ENCODE assay signal across 8 mouse cellular contexts in the genomic region with DNA sequence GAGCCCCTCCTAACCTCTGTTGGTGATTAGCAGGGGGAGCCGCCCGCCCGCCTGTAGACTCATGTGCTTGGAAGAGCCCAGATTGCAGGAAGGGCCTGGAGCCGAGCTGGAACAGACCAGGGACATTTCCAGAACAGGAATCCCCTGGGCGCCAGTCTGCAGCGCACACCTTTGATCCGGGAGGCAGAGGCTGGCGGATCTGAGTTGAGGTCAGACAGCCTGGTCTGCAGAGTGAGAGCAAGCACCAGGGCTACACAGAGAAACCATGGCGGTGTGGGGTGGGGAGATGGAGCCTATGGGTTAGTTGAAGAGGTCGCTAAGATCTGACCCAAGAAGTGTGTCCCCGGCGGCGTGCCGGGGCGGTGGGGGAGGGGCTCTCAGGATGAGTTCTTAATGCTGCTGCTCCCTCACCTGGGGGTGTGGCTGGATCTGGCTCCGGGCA. TPM values are rescaled to one million over a fixed set of nuclear protein-coding genes. Genes with fewer than 3 reads are reported as not detected.
DNase-seq lines count a peak whose midpoint lies in the region; ATAC-seq and TF ChIP-seq lines count a peak whose summit lies in the region.

No protein-coding gene starts in this region.

- TF ChIP-seq POLR2A in bone marrow macrophage, adult 2 months (IDR thresholded peaks at IDR 0.05; ENCODE audit: borderline replicate concordance, low read depth, low read length) = no peak

- ATAC-seq in midbrain, embryonic 12.5 days (ENCODE audit: low FRiP score, low read depth) = no peak
- no peak for ATAC-seq in midbrain, embryonic 13.5 days
- no peak for ATAC-seq in liver, embryonic 12.5 days

- peaks cover 32% of the 10 kb centered on the region for H3K4me1 ChIP-seq in midbrain, embryonic 12.5 days
- H3K4me1 ChIP-seq in midbrain, embryonic 13.5 days (replicated peaks) = peaks cover 49% of the 10 kb centered on the region
- peaks cover 82% of the 10 kb centered on the region for H3K4me1 ChIP-seq in bone marrow macrophage, adult 2 months (ENCODE audit: control insufficient read depth, insufficient read depth, low read length)
- H3K4me1 ChIP-seq in liver, embryonic 12.5 days = peaks cover 92% of the 10 kb centered on the region

- peak; percentile 60 to 69 for DNase-seq in heart, postnatal 14 days
- no peak for DNase-seq in layer of hippocampus, adult 11-12 months (ENCODE audit: low spot score)
- DNase-seq in right cerebral cortex, postnatal 4 days = no peak
- DNase-seq in T-cell, adult 2 months (ENCODE audit: low spot score) = no peak

- TF ChIP-seq CTCF in bone marrow macrophage, adult 2 months (IDR thresholded peaks at IDR 0.05; ENCODE audit: low read depth, low read length) = no peak

- H3K4me2 ChIP-seq in midbrain, embryonic 12.5 days (replicated peaks) = no peak overlapping the region
- H3K4me2 ChIP-seq in midbrain, embryonic 13.5 days (replicated peaks) = no peak overlapping the region
- peak overlapping the region; percentile 46 for H3K4me2 ChIP-seq in liver, embryonic 12.5 days

- H3K27me3 ChIP-seq in midbrain, embryonic 12.5 days = peaks cover 10% of the 10 kb centered on the region; the same call in 1 of the 2 replicates
- H3K27me3 ChIP-seq in midbrain, embryonic 13.5 days = no peaks in the 10 kb centered on the region
- peaks cover 4% of the 10 kb centered on the region for H3K27me3 ChIP-seq in liver, embryonic 12.5 days (replicated peaks)

- intact Hi-C loops in heart, postnatal 14 days (cut with DNase I) = no loop called here

- H3K4me3 ChIP-seq in midbrain, embryonic 12.5 days = no peak overlapping the region
- no peak overlapping the region for H3K4me3 ChIP-seq in midbrain, embryonic 13.5 days (replicated peaks)
- no peak overlapping the region for H3K4me3 ChIP-seq in bone marrow macrophage, adult 2 months (ENCODE audit: insufficient read depth, low read length)
- no peak overlapping the region for H3K4me3 ChIP-seq in liver, embryonic 12.5 days

- 18% methylated on average over 16 of the region's 16 CpGs for WGBS in midbrain, embryonic 12.5 days
- 21% methylated on average over 16 of the region's 16 CpGs for WGBS in midbrain, embryonic 13.5 days
- 13% methylated on average over 16 of the region's 16 CpGs for WGBS in liver, embryonic 12.5 days (ENCODE audit: insufficient replicate concordance)

- H3K27ac ChIP-seq in midbrain, embryonic 12.5 days (replicated peaks) = peak overlapping the region; percentile 7; the same call in 1 of the 2 replicates
- H3K27ac ChIP-seq in midbrain, embryonic 13.5 days = no peak overlapping the region
- peak overlapping the region; percentile 85 for H3K27ac ChIP-seq in bone marrow macrophage, adult 2 months (ENCODE audit: insufficient read depth, low read depth, low read length)
- 0 out of 2 replicates have a peak overlapping the region, but pooled peaks have one; percentile 38 for H3K27ac ChIP-seq in liver, embryonic 12.5 days

- H3K9me3 ChIP-seq in midbrain, embryonic 12.5 days = no peaks in the 10 kb centered on the region
- no peaks in the 10 kb centered on the region for H3K9me3 ChIP-seq in midbrain, embryonic 13.5 days
- no peaks in the 10 kb centered on the region for H3K9me3 ChIP-seq in liver, embryonic 12.5 days (replicated peaks)

- H3K9ac ChIP-seq in midbrain, embryonic 12.5 days (replicated peaks) = no peak overlapping the region
- no peak overlapping the region for H3K9ac ChIP-seq in midbrain, embryonic 13.5 days (replicated peaks)
- H3K9ac ChIP-seq in liver, embryonic 12.5 days = 0 out of 2 replicates have a peak overlapping the region, but pooled peaks have one; percentile 2

- no peaks in the 10 kb centered on the region for H3K36me3 ChIP-seq in midbrain, embryonic 12.5 days
- no peaks in the 10 kb centered on the region for H3K36me3 ChIP-seq in midbrain, embryonic 13.5 days
- peaks cover 5% of the 10 kb centered on the region; the same call in 1 of the 2 replicates for H3K36me3 ChIP-seq in liver, embryonic 12.5 days

RNA-seq across cellular contexts. Expression of a gene that starts 25.0 kb away (rescaled TPM):
- polyA plus RNA-seq in midbrain, embryonic 12.5 days (2016; fragmentation: Nextera tagmentation; extraction: Ambion mirVana) = 863 and 871 TPM in 2 replicates
- polyA plus RNA-seq in midbrain, embryonic 13.5 days (2015; fragmentation: Nextera tagmentation; extraction: Ambion mirVana) = 905 and 914 TPM in 2 replicates
- 1,563 and 1,614 TPM in 2 replicates for polyA plus RNA-seq in bone marrow macrophage, adult 2 months (2012; ENCODE audit: insufficient read depth, insufficient read length, missing spikeins)
- total RNA-seq in heart, postnatal 14 days (2021) = 100 to 1,000 TPM; 645 to 715 TPM
- polyA plus RNA-seq in liver, embryonic 12.5 days (2016; fragmentation: Nextera tagmentation; extraction: Ambion mirVana) = 1,698 and 1,725 TPM in 2 replicates

RNA-seq across cellular contexts. Expression of a gene that starts 27.8 kb away (rescaled TPM):
- polyA plus RNA-seq in midbrain, embryonic 12.5 days (2016; fragmentation: Nextera tagmentation; extraction: Ambion mirVana) = 24.0 and 27.2 TPM in 2 replicates
- 16.2 and 18.3 TPM in 2 replicates for polyA plus RNA-seq in midbrain, embryonic 13.5 days (2015; fragmentation: Nextera tagmentation; extraction: Ambion mirVana)
- polyA plus RNA-seq in bone marrow macrophage, adult 2 months (2012; ENCODE audit: insufficient read depth, insufficient read length, missing spikeins) = 109 and 121 TPM in 2 replicates
- 10 to 100 TPM; 52.4 to 54.2 TPM for total RNA-seq in heart, postnatal 14 days (2021)
- polyA plus RNA-seq in liver, embryonic 12.5 days (2016; fragmentation: Nextera tagmentation; extraction: Ambion mirVana) = 17.4 and 20.1 TPM in 2 replicates

RNA-seq across cellular contexts. Expression of a gene that starts 30.7 kb away (rescaled TPM):
- polyA plus RNA-seq in midbrain, embryonic 12.5 days (2016; fragmentation: Nextera tagmentation; extraction: Ambion mirVana) = 63.1 and 65.3 TPM in 2 replicates
- 48.6 and 49.1 TPM in 2 replicates for polyA plus RNA-seq in midbrain, embryonic 13.5 days (2015; fragmentation: Nextera tagmentation; extraction: Ambion mirVana)
- 20.3 and 21.0 TPM in 2 replicates for polyA plus RNA-seq in bone marrow macrophage, adult 2 months (2012; ENCODE audit: insufficient read depth, insufficient read length, missing spikeins)
- total RNA-seq in heart, postnatal 14 days (2021) = 10 to 100 TPM; 45.1 to 46.6 TPM
- 36.7 and 38.0 TPM in 2 replicates for polyA plus RNA-seq in liver, embryonic 12.5 days (2016; fragmentation: Nextera tagmentation; extraction: Ambion mirVana)

RNA-seq across cellular contexts. Expression of a gene that starts 49.8 kb away (rescaled TPM):
- polyA plus RNA-seq in midbrain, embryonic 12.5 days (2016; fragmentation: Nextera tagmentation; extraction: Ambion mirVana) = 24.2 and 26.2 TPM in 2 replicates
- 26.1 and 28.7 TPM in 2 replicates for polyA plus RNA-seq in midbrain, embryonic 13.5 days (2015; fragmentation: Nextera tagmentation; extraction: Ambion mirVana)
- 15.6 and 17.8 TPM in 2 replicates for polyA plus RNA-seq in bone marrow macrophage, adult 2 months (2012; ENCODE audit: insufficient read depth, insufficient read length, missing spikeins)
- 10 to 100 TPM; 17.9 to 18.7 TPM for total RNA-seq in heart, postnatal 14 days (2021)
- polyA plus RNA-seq in liver, embryonic 12.5 days (2016; fragmentation: Nextera tagmentation; extraction: Ambion mirVana) = 6.3 and 7.5 TPM in 2 replicates

Comparison
In these comparisons a context has a peak if more than half of its experiments do, and no peak if none do; other contexts are left out.
1. DNase-seq: peak in heart, postnatal 14 days (2 of 2); none in layer of hippocampus, adult 11-12 months (single experiment), right cerebral cortex, postnatal 4 days (single experiment) and T-cell, adult 2 months (single experiment).